Mouse (Mus musculus): ENCODE data around the gene Eif2b5. TPM values are rescaled to one million over a fixed set of nuclear protein-coding genes. Genes with fewer than 3 reads are reported as not detected.
"Not testable (repeated sequence)": the region's sequence is repeated elsewhere in the genome, so short reads cannot be mapped to it uniquely, and the experiment has no call there.

Eif2b5 gene
- polyA plus RNA-seq, 1 experiment from 2014 or later: 97.4 TPM

DNA sequence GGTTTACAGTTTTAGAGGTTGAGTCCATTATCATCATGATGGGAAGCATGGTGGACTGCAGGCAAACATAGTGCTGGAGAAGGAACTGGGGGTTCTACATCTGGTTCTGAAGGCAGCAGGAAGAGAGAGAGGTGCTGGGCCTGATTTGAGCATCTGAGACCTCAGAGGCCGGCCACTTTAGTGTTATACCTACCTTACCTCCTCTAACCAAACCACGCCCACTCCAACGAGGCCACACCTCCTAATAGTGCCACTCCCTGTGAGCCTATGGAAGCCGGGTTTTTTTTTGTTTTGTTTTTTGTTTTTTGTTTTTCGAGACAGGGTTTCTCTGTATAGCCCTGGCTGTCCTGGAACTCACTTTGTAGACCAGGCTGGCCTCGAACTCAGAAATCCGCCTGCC, 14.9 kb upstream of the Eif2b5 start:
- H3K4me2 ChIP-seq (ENCODE audit: low read length); H3K36me3 ChIP-seq (ENCODE audit: control insufficient read depth, insufficient read depth, low read length); H3K9me3 ChIP-seq (ENCODE audit: control insufficient read depth, low read length); H3K9ac ChIP-seq (replicated peaks; ENCODE audit: low read length); ATAC-seq (ENCODE audit: low FRiP score, low TSS enrichment); H3K4me3 ChIP-seq (replicated peaks; ENCODE audit: low read depth, low read length); H3K27ac ChIP-seq (replicated peaks; ENCODE audit: low read depth, low read length); H3K4me1 ChIP-seq (ENCODE audit: control insufficient read depth, insufficient read depth, low read length); H3K27me3 ChIP-seq (ENCODE audit: control insufficient read depth, insufficient read depth, low read length); DNase-seq: not testable (repeated sequence)
- WGBS: 93% methylated on average over 6 of the region's 7 CpGs

- Histone ChIP-seq H3K36me3 (ENCODE audit: control insufficient read depth, insufficient read depth, low read length) (no peaks in the 10 kb centered on the region), H3K4me3 (replicated peaks; ENCODE audit: low read depth, low read length) (no peak overlapping the region), H3K27ac (replicated peaks; ENCODE audit: low read depth, low read length) (no peak overlapping the region), H3K9me3 (ENCODE audit: control insufficient read depth, low read length) (no peaks in the 10 kb centered on the region), H3K4me1 (ENCODE audit: control insufficient read depth, insufficient read depth, low read length) (no peaks in the 10 kb centered on the region), H3K9ac (replicated peaks; ENCODE audit: low read length) (no peak overlapping the region), H3K4me2 (ENCODE audit: low read length) (no peak overlapping the region), H3K27me3 (ENCODE audit: control insufficient read depth, insufficient read depth, low read length) (no peaks in the 10 kb centered on the region)
- ATAC-seq (ENCODE audit: low FRiP score, low TSS enrichment) (no peak), DNase-seq (no peak)
- 39% methylated on average over 4 of the region's 4 CpGs for WGBS
Observed at GRCm38 (mm10) chr16:20485061-20485460, 13.6 kb upstream of the Eif2b5 start.

- no peak overlapping the region for H3K4me2 ChIP-seq (ENCODE audit: low read length)
- no peaks in the 10 kb centered on the region for H3K9me3 ChIP-seq (ENCODE audit: control insufficient read depth, low read length)
- WGBS: 61% methylated on average over 3 of the region's 3 CpGs
- ATAC-seq (ENCODE audit: low FRiP score, low TSS enrichment) (no peak), DNase-seq (no peak)
- no peaks in the 10 kb centered on the region for H3K27me3 ChIP-seq (ENCODE audit: control insufficient read depth, insufficient read depth, low read length)
- no peak overlapping the region for H3K4me3 ChIP-seq (replicated peaks; ENCODE audit: low read depth, low read length)
- H3K9ac ChIP-seq (replicated peaks; ENCODE audit: low read length): no peak overlapping the region
- no peaks in the 10 kb centered on the region for H3K4me1 ChIP-seq (ENCODE audit: control insufficient read depth, insufficient read depth, low read length)
- no peaks in the 10 kb centered on the region for H3K36me3 ChIP-seq (ENCODE audit: control insufficient read depth, insufficient read depth, low read length)
- no peak overlapping the region for H3K27ac ChIP-seq (replicated peaks; ENCODE audit: low read depth, low read length)
Observed at GRCm38 (mm10) chr16:20486048-20486447, 12.6 kb upstream of the Eif2b5 start.

DNA sequence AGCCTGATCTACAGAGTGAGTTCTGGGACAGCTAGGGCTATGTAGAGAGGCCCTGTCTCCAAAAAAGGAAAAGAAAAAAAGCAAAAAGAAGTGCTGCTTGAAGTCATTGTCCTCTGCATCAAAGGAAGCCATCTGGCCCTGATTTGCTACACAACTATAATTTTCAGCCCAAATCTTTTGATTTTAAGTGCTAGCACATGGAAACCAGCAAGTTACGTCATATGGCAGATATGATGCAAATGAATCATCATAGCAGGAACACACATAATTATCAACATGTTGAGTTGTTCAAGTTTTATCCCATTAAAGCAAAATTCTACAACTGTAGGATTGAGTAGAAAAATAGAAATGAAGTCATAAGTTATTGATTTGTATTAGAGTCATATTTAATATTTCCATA, 10.5 kb upstream of the Eif2b5 start:
- Histone ChIP-seq H3K4me1 (ENCODE audit: control insufficient read depth, insufficient read depth, low read length) (no peaks in the 10 kb centered on the region), H3K27me3 (ENCODE audit: control insufficient read depth, insufficient read depth, low read length) (no peaks in the 10 kb centered on the region), H3K9ac (replicated peaks; ENCODE audit: low read length) (no peak overlapping the region), H3K4me2 (ENCODE audit: low read length) (no peak overlapping the region), H3K4me3 (replicated peaks; ENCODE audit: low read depth, low read length) (no peak overlapping the region), H3K36me3 (ENCODE audit: control insufficient read depth, insufficient read depth, low read length) (no peaks in the 10 kb centered on the region), H3K9me3 (ENCODE audit: control insufficient read depth, low read length) (no peaks in the 10 kb centered on the region), H3K27ac (replicated peaks; ENCODE audit: low read depth, low read length) (no peak overlapping the region)
- ATAC-seq (ENCODE audit: low FRiP score, low TSS enrichment) (no peak), DNase-seq (no peak)
- WGBS: 92% methylated on average over 1 of the region's 1 CpGs

GRCm38 (mm10) chr16:20488751-20489150, 9.9 kb upstream of the Eif2b5 start:
- H3K27me3 ChIP-seq (ENCODE audit: control insufficient read depth, insufficient read depth, low read length); H3K9ac ChIP-seq (replicated peaks; ENCODE audit: low read length); H3K4me2 ChIP-seq (ENCODE audit: low read length); ATAC-seq (ENCODE audit: low FRiP score, low TSS enrichment); DNase-seq; H3K4me1 ChIP-seq (ENCODE audit: control insufficient read depth, insufficient read depth, low read length); H3K36me3 ChIP-seq (ENCODE audit: control insufficient read depth, insufficient read depth, low read length); H3K4me3 ChIP-seq (replicated peaks; ENCODE audit: low read depth, low read length); H3K9me3 ChIP-seq (ENCODE audit: control insufficient read depth, low read length); H3K27ac ChIP-seq (replicated peaks; ENCODE audit: low read depth, low read length): not testable (repeated sequence)
- 86% methylated on average over 9 of the region's 9 CpGs for WGBS

DNA sequence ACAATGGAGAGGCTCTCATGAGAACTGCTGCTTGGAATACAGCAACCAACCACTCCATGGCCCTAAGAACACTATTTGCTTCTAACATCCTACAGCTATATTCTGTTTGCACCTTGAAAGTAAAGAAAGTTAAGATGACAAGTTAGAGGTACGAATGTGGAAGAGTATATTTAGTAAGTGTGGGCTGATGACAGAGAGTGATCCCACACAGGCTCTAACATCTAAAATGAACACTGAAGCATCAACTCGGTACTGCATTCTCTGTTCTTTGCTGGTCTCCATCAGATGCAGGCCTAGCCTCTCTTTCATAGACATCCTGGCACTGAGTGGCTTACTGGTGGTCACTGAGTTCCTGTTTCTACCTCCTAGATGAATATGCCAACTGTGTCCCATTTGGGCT, 9.4 kb upstream of the Eif2b5 start:
- no peaks in the 10 kb centered on the region for H3K4me1 ChIP-seq (ENCODE audit: control insufficient read depth, insufficient read depth, low read length)
- ATAC-seq (ENCODE audit: low FRiP score, low TSS enrichment): no peak
- H3K4me2 ChIP-seq (ENCODE audit: low read length): no peak overlapping the region
- H3K27me3 ChIP-seq (ENCODE audit: control insufficient read depth, insufficient read depth, low read length): no peaks in the 10 kb centered on the region
- H3K27ac ChIP-seq (replicated peaks; ENCODE audit: low read depth, low read length): no peak overlapping the region
- no peak overlapping the region for H3K9ac ChIP-seq (replicated peaks; ENCODE audit: low read length)
- no peaks in the 10 kb centered on the region for H3K9me3 ChIP-seq (ENCODE audit: control insufficient read depth, low read length)
- WGBS: 91% methylated on average over 2 of the region's 2 CpGs
- H3K36me3 ChIP-seq (ENCODE audit: control insufficient read depth, insufficient read depth, low read length): no peaks in the 10 kb centered on the region
- H3K4me3 ChIP-seq (replicated peaks; ENCODE audit: low read depth, low read length): no peak overlapping the region
- DNase-seq: no peak

- DNase-seq: no peak
- H3K9ac ChIP-seq (replicated peaks; ENCODE audit: low read length): no peak overlapping the region
Observed at GRCm38 (mm10) chr16:20490581-20490980, 8.0 kb upstream of the Eif2b5 start.

DNA sequence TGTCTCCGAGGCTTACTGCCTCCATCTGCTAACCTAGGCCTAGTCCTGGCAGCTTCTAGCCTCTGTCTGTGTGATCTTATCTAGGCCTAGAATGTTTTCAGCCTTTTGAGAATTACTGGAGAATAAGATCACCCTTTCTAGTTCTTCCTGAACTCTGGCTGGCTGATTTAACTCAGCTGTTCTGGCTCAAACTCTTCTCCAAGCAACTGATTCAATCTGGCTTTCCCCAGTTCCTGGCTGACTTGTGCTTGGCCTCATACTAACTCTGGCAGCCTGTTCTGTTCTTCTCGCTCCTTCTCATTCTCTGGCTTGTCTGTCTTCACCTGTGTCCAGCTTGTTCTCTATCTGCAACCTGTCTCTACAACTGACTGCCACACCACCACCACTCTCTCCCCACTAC, 7.3 kb upstream of the Eif2b5 start:
- H3K4me3 ChIP-seq (replicated peaks; ENCODE audit: low read depth, low read length): no peak overlapping the region
- 81% methylated on average over 2 of the region's 2 CpGs for WGBS
- no peaks in the 10 kb centered on the region for H3K36me3 ChIP-seq (ENCODE audit: control insufficient read depth, insufficient read depth, low read length)
- DNase-seq: no peak
- H3K4me1 ChIP-seq (ENCODE audit: control insufficient read depth, insufficient read depth, low read length): no peaks in the 10 kb centered on the region
- H3K4me2 ChIP-seq (ENCODE audit: low read length): no peak overlapping the region
- H3K9me3 ChIP-seq (ENCODE audit: control insufficient read depth, low read length): no peaks in the 10 kb centered on the region
- H3K9ac ChIP-seq (replicated peaks; ENCODE audit: low read length): no peak overlapping the region
- no peak for ATAC-seq (ENCODE audit: low FRiP score, low TSS enrichment)
- no peaks in the 10 kb centered on the region for H3K27me3 ChIP-seq (ENCODE audit: control insufficient read depth, insufficient read depth, low read length)
- H3K27ac ChIP-seq (replicated peaks; ENCODE audit: low read depth, low read length): no peak overlapping the region

More at GRCm38 (mm10) chr16:20490581-20490980, 8.0 kb upstream of the Eif2b5 start:
- no peak for ATAC-seq (ENCODE audit: low FRiP score, low TSS enrichment)
- 35% methylated on average over 2 of the region's 2 CpGs for WGBS
- Histone ChIP-seq H3K27ac (replicated peaks; ENCODE audit: low read depth, low read length) (no peak overlapping the region), H3K4me2 (ENCODE audit: low read length) (no peak overlapping the region), H3K9me3 (ENCODE audit: control insufficient read depth, low read length) (no peaks in the 10 kb centered on the region), H3K27me3 (ENCODE audit: control insufficient read depth, insufficient read depth, low read length) (no peaks in the 10 kb centered on the region), H3K36me3 (ENCODE audit: control insufficient read depth, insufficient read depth, low read length) (no peaks in the 10 kb centered on the region), H3K4me3 (replicated peaks; ENCODE audit: low read depth, low read length) (no peak overlapping the region), H3K4me1 (ENCODE audit: control insufficient read depth, insufficient read depth, low read length) (no peaks in the 10 kb centered on the region)

DNA sequence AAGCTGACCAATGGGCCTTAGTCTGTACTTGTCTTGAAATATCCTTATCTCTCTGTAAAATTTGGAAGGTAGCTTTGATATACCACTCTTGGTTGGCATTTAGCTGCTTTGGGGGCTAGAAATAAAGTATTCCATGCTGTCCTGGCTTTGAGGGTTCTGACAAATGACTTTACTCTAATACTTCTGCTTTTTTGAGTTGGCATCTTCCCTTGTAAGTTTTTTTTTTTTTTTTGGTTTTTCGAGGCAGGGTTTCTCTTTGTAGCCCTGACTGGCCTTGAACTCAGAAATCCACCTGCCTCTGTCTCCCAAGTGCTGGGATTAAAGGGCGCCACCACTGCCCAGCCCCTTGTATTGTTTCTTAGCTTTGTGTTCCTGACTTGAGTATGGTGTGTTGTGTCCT, 5.2 kb upstream of the Eif2b5 start:
- no peak overlapping the region for H3K4me3 ChIP-seq (replicated peaks; ENCODE audit: low read depth, low read length)
- H3K36me3 ChIP-seq (ENCODE audit: control insufficient read depth, insufficient read depth, low read length): no peaks in the 10 kb centered on the region
- H3K4me2 ChIP-seq (ENCODE audit: low read length): no peak overlapping the region
- 77% methylated on average over 2 of the region's 2 CpGs for WGBS
- H3K9me3 ChIP-seq (ENCODE audit: control insufficient read depth, low read length): no peaks in the 10 kb centered on the region
- peaks cover 6% of the 10 kb centered on the region; the same call in 1 of the 2 replicates for H3K27me3 ChIP-seq (ENCODE audit: control insufficient read depth, insufficient read depth, low read length)
- no peak overlapping the region for H3K27ac ChIP-seq (replicated peaks; ENCODE audit: low read depth, low read length)
- no peak overlapping the region for H3K9ac ChIP-seq (replicated peaks; ENCODE audit: low read length)
- DNase-seq (no peak), ATAC-seq (ENCODE audit: low FRiP score, low TSS enrichment) (no peak)
- peaks cover 5% of the 10 kb centered on the region; the same call in 1 of the 2 replicates for H3K4me1 ChIP-seq (ENCODE audit: control insufficient read depth, insufficient read depth, low read length)

Data from midbrain, embryonic 14.5 days (tissue).